Mouse (Mus musculus) activated CD4-positive, CD25-positive, alpha-beta regulatory T cell, adult 4 months (primary cell): Measurements from ENCODE around the gene Ifrd2. TPM values are rescaled to one million over a fixed set of nuclear protein-coding genes. Genes with fewer than 3 reads are reported as not detected.

Experiments used
- ATAC-seq: one replicate; pipeline ENCODE4 v1.8.0; 2017
- polyA plus RNA-seq, 2 experiments: library from polyadenylated mRNA; unstranded; fragments of 100-300 nt; shearing (Covaris generic); gene quantifications; one replicate each; pipeline ENCODE4 v1.2.1; 2017

Ifrd2 gene
- polyA plus RNA-seq, 2 experiments from 2014 or later: 28.7 to 33.8 TPM

DNA sequence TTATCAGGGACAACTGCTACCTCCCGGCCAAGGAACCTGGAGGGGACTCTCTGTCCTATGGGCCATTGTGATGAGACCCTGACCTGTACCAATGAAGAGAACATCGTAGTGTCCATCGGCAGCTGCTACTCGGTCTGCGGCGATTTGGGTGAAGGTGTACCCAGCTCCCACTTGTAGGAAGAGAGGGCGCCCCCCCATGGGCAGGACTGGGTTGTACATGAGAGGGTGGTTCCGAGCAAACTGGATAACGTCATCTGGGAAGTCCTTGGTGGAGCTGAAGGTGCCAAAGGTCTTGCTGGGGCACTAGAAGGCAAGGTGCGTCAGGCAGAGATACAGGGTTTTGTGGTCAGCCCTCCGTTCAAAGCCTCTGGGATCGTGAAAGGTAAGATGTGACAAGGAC is 13.3 kb downstream of the Ifrd2 start:
- no peak for ATAC-seq

DNA sequence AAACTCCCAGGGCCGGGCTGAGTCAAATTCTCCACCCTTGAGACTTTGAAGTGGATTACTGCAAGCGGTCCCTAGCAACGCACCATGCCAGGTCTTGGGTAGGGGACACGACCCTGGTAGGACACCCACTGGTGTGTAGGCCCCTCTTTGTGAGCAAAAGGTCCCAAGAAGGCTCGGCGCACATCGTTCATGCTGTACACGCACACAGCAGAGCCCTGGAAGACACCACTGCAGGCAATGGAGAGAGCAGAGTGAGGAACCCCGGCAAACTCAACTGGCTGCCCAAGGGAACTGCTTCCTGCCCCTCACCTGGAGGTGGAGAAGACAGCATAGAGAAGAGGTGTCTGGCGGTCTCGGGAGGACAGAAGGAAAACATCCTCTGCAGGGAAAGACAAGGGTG is 13.8 kb downstream of the Ifrd2 start:
- ATAC-seq: no peak

DNA sequence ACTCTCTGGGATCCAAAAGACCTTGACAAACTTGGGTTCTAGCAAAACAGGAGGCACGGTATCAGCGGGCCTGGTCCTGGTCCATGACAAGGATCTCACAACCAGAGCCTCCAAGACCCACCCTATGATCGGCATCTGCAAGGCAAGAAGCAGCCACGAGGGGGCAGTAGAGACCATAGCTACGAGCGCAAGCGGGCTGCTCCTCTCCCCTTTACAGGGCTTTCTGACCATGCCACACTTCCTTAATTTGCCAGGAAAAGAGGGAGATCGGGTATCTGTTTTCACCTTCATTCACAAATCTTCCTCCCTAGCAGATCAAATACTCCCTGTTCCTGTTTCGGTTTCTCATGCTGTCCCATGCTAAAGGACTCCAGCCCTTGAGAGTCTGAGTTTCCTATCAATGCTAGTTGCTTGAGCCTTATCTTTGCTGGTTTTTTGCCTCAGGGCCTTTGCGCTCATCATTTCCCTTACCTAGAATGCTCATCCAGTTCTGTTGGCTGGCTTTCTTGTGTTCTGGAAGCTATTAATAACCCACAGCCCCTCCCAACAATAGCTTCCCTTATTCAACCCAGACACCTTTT is 14.7 kb downstream of the Ifrd2 start:
- peak; percentile 75 for ATAC-seq

DNA sequence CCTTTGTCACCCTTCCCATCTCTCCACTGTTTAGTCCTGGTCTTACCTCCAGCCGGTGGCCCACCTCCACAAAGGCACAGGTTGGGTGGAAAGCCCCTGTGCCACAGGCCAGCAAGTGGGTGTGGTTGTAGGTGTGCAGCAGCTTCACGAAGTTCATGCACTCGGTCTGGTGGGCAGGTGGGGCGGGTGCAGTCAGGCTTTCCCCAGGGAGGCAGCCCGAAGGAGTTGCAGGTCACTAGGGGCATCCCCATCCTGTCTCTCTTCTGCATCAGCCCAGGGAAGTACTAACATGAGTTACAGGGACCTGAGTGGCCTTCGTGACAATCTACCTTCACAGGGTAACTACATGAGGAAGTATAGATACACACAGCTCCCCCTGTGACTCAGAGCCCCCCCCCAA is 15.8 kb downstream of the Ifrd2 start:
- ATAC-seq: no peak

DNA sequence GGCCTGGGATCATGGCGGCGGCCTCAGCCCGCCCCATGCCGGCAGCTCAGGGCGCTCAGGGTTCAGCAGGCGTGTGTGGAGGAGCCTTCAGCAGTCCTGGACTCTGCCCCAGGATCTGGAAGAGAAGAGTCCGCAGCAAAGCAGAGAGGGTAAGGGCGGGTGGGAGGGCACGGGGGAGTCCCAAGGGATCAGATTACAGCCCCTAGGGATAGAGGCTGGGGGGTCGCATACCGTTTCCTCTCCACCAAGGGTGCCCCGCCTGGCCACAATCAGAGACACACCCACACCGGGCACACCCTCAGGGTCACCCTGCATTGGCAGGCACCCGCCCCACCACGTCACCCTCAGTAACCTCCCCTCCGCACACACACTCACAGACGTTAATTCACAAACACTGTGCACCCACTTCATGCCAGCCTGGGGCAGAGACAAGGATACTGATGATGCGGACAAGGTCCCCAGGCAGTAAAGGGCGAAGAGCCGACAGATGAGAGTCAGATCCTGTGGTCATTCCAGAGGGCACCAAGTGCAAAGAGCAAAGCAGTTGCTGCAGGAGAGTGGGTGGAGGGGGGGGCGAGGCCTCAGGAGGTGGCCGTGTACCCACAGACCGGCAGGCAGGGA is 17.7 kb downstream of the Ifrd2 start:
- ATAC-seq: no peak

DNA sequence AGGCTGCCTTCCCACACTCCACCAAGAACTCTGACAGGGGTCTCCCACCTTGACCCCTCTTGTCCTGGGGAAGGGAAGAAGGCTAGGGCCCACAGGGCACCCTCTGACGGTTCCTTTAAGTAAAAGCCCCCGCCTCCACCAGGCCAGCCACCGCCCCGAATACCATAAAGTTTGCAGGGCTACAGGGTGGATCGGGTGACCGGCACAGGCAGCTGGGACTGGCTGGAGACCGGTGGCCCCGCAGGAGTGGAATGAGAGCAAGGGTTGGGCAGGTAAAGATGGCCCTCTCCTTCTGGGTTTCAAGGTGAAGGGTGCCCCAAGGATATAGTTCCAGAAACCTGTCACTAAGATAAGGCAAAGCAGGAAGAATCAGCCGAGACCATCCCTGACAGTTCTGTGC is 19.1 kb downstream of the Ifrd2 start:
- no peak for ATAC-seq

DNA sequence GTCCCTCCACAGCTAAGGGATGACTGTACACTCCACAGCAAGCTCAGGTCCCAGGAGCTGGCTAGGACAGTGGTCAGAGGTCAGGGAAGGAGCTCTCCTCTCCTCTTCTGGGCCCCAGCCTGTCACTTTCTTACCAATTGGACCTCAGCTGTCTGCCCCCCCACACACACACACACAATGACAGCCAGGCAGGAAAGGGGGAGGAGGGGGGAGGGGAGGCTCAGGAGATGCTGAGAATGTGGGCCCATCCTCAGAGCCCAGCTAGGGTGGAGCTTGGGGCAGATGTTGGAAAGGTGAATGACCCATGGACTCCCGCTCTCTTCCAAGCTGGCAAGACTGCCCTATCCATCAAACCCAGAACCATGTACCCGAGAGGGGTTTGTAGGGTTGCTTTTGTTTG is 19.6 kb downstream of the Ifrd2 start:
- ATAC-seq: no peak

DNA sequence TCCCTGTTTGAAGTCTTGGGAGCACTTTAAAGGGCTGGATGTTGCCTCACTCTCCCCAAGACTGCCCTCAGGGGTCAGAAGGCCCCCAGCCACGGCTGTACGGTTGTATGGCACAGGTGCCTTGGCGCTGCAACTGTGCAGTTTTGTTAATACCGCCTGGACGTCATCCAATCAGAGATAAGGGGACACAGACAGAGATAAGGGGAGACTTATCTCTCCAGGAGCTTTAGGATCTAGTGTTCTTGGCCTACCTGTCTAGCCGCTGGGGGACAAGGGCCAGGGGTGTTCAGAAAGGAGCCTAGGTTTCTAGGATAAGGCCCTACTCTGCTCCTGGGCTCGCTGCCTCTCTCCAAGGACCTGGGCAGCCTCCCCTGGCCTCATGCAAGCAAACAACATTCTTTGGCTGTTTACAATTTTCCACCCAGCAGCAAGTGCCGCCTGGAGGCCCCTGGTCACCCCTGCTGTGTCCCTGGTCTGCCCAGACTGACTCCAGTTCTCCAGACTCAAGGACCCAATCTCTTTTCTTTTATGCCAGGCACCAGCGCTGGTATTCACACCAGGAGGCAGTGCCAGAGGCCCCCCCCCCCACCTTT is 20.3 kb downstream of the Ifrd2 start:
- no peak for ATAC-seq

DNA sequence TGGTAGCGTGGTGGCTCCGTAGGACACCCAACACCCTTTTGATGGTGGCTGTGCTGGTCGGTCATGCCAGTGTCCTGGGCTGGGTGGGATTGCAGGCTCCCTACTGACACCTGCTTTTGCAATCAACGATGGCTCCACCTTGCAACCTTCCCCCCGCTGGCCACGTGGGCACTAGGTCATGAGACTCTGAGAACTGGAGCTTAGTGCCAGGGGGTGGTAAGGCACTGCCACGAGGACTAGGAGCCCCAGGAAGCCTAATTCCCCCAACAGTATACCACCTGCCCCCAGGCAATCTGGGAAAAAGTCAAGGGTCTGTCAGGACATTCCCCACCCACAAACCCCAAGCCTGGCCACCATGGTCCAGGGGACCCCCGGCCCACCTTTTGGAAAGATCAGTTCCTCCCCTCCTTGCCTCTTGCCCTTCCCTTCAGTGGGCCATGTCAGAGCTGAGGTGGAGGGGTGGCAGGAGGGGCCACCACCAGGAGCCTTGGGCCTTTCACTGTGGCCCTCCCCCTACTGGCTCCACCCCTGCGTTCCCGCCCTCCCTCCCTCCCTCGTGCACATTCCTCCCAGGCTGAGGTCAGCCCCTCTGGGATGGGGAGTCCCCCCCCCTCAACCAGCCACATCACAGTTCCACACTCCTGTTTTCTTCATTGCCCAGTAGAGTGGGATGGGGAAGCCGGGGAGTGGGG is 21.4 kb downstream of the Ifrd2 start, which contains the start of gene Sema3b:
Gene Sema3b, minus strand, starts transcription at position 489 of the 692 bp plus-strand sequence.
- no peak for ATAC-seq

DNA sequence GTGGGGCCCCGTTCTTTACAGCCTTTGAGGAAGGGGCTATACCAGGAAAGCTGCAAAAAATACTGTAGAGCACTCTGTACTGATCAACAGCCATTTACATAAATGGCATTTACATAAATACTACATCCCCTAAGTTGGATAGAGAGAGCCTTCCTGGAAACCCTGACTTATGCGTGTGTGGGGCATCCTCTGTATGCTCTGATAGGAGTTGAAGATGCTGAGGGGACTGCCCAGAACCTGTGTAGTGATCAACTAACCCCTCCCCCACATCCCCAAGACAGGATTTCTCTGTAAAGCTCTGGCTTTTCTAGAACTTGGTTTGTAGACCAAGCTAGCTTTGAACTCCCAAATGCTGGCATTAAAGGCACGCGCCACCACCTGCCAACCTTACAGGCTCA is 22.0 kb downstream of the Ifrd2 start:
- no peak for ATAC-seq

DNA sequence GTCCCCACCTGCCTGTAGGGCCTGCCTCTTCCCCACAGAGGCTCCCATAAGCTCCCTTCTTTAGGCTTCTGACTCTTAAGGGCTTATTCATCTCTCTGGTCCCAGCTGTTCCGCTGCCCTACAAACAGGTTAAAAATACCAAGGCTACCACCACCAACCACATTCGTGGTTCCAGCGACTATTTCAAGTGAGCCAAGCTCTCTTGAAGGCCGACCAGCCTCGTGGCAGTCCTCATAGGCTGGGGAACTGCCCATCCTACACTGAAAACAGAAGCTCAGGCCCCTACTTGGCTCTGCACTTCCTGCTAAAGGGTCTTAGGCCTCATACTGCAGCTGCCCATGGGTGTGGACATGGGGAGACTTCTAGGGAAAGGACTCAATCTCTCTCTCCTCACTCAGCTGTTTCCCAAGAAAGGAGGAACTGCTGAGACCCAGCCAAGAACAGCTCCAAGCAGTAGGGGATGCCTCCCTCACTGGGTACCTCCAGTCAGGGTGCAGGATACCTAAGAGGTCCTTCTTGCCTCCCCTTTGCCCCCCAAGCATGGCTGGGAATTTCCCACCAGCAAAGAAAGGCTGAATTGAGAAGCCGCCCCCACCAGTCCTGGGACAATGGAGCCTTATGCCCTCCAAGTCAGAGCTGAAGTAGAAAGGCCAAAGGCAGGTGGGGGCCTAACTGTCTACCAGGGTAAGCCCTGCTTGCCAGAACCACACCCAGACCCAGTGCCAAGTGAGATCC is 24.2 kb downstream of the Ifrd2 start:
- ATAC-seq: no peak

DNA sequence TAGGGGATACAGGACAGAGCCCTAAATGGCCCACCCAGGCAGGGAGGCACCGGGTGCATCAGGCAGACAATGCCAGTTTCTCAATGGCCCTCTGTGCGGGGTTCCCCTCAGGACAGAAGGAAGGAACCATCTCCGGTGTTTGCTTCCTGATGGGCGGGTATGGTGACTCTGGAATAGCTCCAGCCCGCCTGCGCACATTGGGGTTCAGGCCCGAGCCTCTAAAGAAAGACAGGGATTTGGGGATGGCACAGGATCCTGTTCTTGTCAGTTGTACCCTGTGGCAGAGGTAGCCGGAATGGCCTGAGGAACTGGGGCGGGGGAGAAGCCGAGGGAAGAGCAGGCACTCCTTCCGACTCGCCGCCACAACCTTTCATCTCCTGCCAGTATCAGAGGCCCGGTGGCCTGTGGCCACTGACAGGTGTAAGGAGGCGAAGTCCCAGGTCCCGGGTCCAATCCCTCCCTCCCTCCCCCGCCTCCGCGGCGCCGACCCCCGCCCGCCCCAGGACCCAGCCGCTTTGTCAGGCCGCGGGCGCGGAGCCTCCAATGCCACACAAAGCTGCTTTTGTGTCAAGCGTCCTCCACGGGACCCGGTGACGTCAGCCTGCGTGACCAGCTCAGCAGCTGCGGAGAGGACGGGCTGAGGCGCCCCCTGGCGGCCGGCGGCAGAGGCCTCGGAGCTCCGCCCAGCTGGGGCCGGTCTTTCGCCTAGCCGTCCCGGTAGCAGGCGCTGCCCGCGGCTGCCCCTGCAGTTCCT is 24.9 kb downstream of the Ifrd2 start:
- ATAC-seq: peak; percentile 87

DNA sequence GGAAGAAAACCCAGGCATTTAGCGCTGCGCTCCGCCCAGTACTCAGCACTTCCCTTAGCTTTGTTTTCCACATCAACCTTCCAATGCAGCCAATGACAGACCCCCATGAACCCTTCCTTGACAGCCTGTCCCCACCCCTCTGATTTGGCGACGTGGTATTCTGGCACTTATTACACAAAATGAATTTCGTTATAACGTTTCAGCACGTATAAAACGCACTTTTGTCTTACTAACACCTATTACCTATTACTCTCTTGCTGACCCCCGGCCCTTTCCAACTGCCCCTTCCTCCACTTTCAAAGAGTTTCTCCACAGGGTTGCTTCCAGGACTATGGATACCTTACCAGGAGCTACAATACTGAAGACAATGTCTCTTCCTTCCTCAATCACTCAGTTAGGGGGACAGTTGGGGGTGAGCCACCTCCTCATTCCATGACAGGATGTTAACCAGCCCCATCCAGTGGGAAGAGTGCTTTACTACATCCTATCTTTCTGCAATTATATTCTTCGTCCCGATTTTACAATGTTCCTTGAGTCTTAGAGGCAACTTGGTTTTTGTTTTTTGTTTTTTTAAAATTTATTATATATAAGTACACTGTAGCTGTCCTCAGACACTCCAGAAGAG is 25.6 kb downstream of the Ifrd2 start:
- no peak for ATAC-seq

DNA sequence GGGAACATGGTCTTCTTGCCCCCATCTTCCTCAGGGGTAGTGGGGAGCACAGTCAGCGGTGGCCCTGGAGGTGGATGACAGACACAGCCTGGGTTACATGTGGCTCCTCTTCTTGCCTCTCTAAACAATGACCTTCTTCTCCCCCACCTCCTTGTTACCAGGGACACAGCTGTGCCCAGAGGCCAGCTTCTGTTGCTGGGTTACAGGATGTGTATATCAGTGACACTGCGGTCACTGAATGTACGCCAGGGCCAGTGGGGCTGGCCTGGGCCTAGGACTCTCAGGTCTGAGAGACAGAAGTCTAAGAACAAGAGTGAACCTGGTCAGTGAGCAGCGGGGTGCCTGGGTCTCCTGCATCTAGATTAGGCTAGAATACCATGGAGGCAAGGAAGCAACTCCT is 27.6 kb downstream of the Ifrd2 start:
- no peak for ATAC-seq

DNA sequence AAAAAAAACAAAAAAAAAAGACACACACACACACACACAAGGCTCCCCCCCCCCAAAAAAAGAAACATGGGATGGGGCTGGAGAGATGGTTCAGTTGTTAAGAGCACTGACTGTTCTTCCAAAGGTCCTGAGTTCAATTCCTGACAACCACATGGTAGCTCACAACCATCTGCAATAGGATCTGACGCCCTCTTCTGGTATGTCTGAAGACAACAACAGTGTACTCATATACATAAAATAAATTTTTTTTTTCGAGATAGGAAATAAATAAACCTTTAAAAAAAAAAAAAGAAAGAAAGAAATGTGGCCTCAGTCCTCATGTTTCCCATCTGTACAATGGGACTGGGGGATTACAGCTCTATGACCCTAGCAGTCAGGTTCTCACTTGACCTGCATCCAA is 30.0 kb downstream of the Ifrd2 start:
- ATAC-seq: no peak

DNA sequence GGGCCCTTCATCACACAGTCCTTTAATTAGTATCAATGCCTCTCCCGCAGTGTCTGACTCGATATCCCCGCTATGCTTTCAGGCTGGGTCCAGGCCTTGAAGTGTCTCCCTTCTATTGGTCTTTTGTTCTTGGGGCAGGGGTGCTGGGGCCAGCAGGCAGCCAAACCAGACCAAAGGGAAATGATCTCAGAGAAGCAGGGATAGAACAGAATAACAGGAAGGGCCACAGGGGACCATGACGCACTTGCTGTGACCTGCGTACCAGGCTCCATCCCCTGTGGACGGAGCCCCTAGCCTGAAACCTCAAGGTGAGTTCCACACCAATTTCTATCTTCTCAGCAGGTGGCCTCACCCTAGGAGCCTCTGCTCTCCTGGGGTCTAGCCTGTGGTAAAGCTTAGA is 30.7 kb downstream of the Ifrd2 start:
- no peak for ATAC-seq

DNA sequence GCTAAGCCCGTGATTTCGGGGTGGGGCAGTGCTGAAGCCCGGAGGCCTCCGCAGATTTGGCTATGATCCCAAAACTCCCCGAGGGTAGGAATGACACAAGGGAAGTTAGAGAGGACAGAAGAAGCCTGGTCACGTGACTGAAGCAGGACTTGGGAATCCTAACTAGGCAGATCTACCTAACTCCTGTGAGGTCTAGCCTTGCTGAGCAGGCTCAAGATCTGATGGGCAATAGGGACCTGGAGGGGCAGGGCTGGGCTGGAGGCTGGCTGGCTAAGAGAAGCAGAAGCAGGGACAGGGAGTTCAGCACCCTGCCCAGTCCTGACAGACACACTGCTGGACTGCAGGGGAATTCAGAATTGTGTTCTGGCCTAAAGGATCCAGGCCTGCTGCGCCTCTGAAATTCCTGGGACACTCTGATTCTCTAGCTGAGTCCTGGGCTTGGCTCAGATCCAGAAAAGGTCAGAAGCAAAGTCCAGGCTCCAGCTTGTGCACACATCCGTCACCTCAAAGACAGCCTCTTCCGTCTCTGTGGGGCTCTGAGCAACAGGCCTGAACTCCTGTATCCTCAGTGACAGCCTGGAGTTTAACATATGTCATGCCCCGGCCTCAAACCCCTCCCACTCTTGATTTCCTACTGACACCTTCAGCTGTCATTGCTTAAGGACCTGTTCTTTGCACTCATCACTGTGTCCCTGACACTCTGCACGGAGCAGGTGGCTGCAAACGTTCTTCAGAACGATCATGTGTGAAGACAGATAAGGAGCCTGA is 31.5 kb downstream of the Ifrd2 start:
- ATAC-seq: no peak

DNA sequence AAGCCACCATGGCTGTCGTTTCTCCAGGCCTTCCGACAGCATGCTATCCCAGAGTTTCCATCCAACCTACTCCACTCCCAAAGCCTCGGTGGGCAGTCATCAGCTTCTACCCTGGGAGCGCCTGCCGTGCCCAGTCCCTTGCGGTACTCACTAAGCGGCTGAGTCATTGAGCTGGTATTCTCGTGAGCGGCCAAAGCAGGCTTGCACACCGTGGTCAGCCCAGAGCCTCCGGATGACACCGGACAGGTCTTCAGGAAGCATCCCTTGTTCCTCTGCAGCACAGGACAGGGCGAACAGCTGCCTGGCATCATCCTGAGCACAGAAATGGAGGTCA is 32.1 kb downstream of the Ifrd2 start:
- ATAC-seq: no peak

DNA sequence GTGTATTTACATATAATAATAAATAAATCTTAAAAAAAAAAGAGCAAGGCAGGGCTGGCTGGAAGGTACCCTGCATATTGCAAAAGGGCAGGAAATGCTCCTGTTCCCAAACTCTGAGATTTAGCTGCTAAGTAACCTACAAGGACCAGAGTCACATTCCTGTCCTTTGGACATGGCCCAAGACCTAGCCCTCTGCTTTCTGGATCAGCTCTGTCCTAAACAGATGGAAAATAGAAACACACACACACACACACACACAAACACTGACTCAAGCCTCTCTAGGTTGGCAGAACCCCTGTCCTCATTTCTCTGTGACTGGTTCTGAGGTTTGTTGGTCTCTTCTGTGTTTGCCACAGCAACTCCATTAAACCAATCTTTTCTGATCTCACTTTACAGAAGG is 33.5 kb downstream of the Ifrd2 start:
- ATAC-seq: no peak

DNA sequence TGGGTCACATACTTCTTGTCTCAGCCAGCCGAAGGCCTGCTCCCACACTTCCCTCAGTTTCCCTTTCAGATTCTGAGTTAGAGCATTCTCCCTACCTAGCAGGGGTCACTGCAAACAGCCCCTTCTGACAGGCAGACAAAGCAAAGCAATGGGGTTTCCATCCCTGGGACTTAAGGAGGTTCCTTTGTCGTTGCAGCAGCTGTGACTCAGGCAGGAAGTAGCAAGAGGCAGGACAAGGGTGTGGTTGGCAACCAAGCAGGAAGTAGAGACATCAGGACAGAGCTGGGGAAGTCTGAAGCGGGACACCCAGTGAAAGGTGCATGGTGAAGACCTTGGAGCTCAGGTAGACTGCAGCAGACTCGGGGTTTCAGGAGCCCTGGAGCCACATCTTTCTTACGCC is 37.1 kb downstream of the Ifrd2 start:
- peak; percentile 90 for ATAC-seq

DNA sequence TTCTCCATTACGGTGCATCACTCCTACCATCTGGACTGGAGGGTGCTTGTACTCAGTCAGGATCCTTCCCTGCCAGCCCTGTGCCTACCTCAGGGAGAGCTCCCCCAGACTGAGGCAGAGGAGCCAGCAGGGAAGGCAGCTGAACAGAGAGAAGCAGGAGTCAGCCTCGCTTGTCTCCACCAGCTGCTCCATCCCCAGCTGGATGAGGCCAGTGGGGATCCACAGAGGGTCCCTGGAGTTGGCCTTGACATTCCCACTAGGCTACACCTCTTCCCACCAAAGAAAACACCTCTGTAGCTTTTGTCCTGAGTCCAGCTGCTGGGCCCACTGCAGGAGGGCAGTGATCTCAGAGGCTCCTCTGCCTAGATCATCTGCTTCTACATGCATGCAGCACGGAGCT is 37.5 kb downstream of the Ifrd2 start:
- ATAC-seq: no peak
